Mouse (Mus musculus): ENCODE measurements at regions not wholly inside any gene's neighbourhood (a gene's known extent, or its start where the extent isn't known, plus 50 kb on each side); places are given as distances from the start of the nearest gene placed in this dataset.

- WGBS: 86% methylated on average over 14 of the region's 14 CpGs
- no peak overlapping the region for H3K4me3 ChIP-seq (ENCODE audit: low read depth, low read length)
- DNase-seq (ENCODE audit: low spot score) (no peak), ATAC-seq (replicated peaks; ENCODE audit: low FRiP score) (no peak)
- no peak overlapping the region for H3K4me2 ChIP-seq (ENCODE audit: low read depth, low read length, severe bottlenecking)
- H3K9ac ChIP-seq (ENCODE audit: low read length): no peak overlapping the region
- no peaks in the 10 kb centered on the region for H3K4me1 ChIP-seq (replicated peaks; ENCODE audit: control insufficient read depth, insufficient read depth, low read length)
- H3K27me3 ChIP-seq (ENCODE audit: control insufficient read depth, insufficient read depth, low read length): no peaks in the 10 kb centered on the region
- H3K27ac ChIP-seq (ENCODE audit: low read depth, low read length): no peak overlapping the region
- H3K36me3 ChIP-seq (ENCODE audit: control insufficient read depth, insufficient read depth, low read length): no peaks in the 10 kb centered on the region
- no peaks in the 10 kb centered on the region for H3K9me3 ChIP-seq (ENCODE audit: control insufficient read depth, low read length)
Measured at GRCm38 (mm10) chr11:32908723-32909411, 84.5 kb upstream of the Smim23 start.

GRCm38 (mm10) chr11:32907520-32908233, 83.3 kb upstream of the Smim23 start:
- WGBS: 63% methylated on average over 10 of the region's 10 CpGs
- H3K4me1 ChIP-seq (replicated peaks; ENCODE audit: control insufficient read depth, insufficient read depth, low read length): no peaks in the 10 kb centered on the region
- H3K36me3 ChIP-seq (ENCODE audit: control insufficient read depth, insufficient read depth, low read length): no peaks in the 10 kb centered on the region
- no peak overlapping the region for H3K9ac ChIP-seq (ENCODE audit: low read length)
- no peak for DNase-seq (ENCODE audit: low spot score)
- ATAC-seq (replicated peaks; ENCODE audit: low FRiP score): no peak
- no peak overlapping the region for H3K4me2 ChIP-seq (ENCODE audit: low read depth, low read length, severe bottlenecking)
- no peak overlapping the region for H3K4me3 ChIP-seq (ENCODE audit: low read depth, low read length)
- H3K27me3 ChIP-seq (ENCODE audit: control insufficient read depth, insufficient read depth, low read length): no peaks in the 10 kb centered on the region
- no peaks in the 10 kb centered on the region for H3K9me3 ChIP-seq (ENCODE audit: control insufficient read depth, low read length)
- no peak overlapping the region for H3K27ac ChIP-seq (ENCODE audit: low read depth, low read length)

GRCm38 (mm10) chr11:32903970-32904369, 79.6 kb upstream of the Smim23 start:
- no peak overlapping the region for H3K9ac ChIP-seq (ENCODE audit: low read length)
- DNase-seq (ENCODE audit: low spot score) (no peak), ATAC-seq (replicated peaks; ENCODE audit: low FRiP score) (no peak)
- H3K27me3 ChIP-seq (ENCODE audit: control insufficient read depth, insufficient read depth, low read length): no peaks in the 10 kb centered on the region
- H3K4me3 ChIP-seq (ENCODE audit: low read depth, low read length): no peak overlapping the region
- H3K9me3 ChIP-seq (ENCODE audit: control insufficient read depth, low read length): no peaks in the 10 kb centered on the region
- no peaks in the 10 kb centered on the region for H3K4me1 ChIP-seq (replicated peaks; ENCODE audit: control insufficient read depth, insufficient read depth, low read length)
- H3K36me3 ChIP-seq (ENCODE audit: control insufficient read depth, insufficient read depth, low read length): no peaks in the 10 kb centered on the region
- H3K27ac ChIP-seq (ENCODE audit: low read depth, low read length): no peak overlapping the region
- H3K4me2 ChIP-seq (ENCODE audit: low read depth, low read length, severe bottlenecking): no peak overlapping the region

GRCm38 (mm10) chr11:32903389-32903788, 79.0 kb upstream of the Smim23 start:
- ATAC-seq (replicated peaks; ENCODE audit: low FRiP score) (no peak), DNase-seq (ENCODE audit: low spot score) (no peak)
- no peaks in the 10 kb centered on the region for H3K4me1 ChIP-seq (replicated peaks; ENCODE audit: control insufficient read depth, insufficient read depth, low read length)
- no peak overlapping the region for H3K4me3 ChIP-seq (ENCODE audit: low read depth, low read length)
- WGBS: 83% methylated on average over 3 of the region's 3 CpGs
- H3K27ac ChIP-seq (ENCODE audit: low read depth, low read length): no peak overlapping the region
- H3K9ac ChIP-seq (ENCODE audit: low read length): no peak overlapping the region
- no peaks in the 10 kb centered on the region for H3K9me3 ChIP-seq (ENCODE audit: control insufficient read depth, low read length)
- H3K27me3 ChIP-seq (ENCODE audit: control insufficient read depth, insufficient read depth, low read length): no peaks in the 10 kb centered on the region
- H3K36me3 ChIP-seq (ENCODE audit: control insufficient read depth, insufficient read depth, low read length): no peaks in the 10 kb centered on the region
- no peak overlapping the region for H3K4me2 ChIP-seq (ENCODE audit: low read depth, low read length, severe bottlenecking)

GRCm38 (mm10) chr11:32902923-32903322, 78.5 kb upstream of the Smim23 start:
- H3K9me3 ChIP-seq (ENCODE audit: control insufficient read depth, low read length): no peaks in the 10 kb centered on the region
- H3K27me3 ChIP-seq (ENCODE audit: control insufficient read depth, insufficient read depth, low read length): no peaks in the 10 kb centered on the region
- WGBS: 74% methylated on average over 8 of the region's 10 CpGs
- ATAC-seq (replicated peaks; ENCODE audit: low FRiP score) (no peak), DNase-seq (ENCODE audit: low spot score) (no peak)
- no peak overlapping the region for H3K4me3 ChIP-seq (ENCODE audit: low read depth, low read length)
- H3K36me3 ChIP-seq (ENCODE audit: control insufficient read depth, insufficient read depth, low read length): no peaks in the 10 kb centered on the region
- no peak overlapping the region for H3K9ac ChIP-seq (ENCODE audit: low read length)
- no peak overlapping the region for H3K4me2 ChIP-seq (ENCODE audit: low read depth, low read length, severe bottlenecking)
- H3K27ac ChIP-seq (ENCODE audit: low read depth, low read length): no peak overlapping the region
- H3K4me1 ChIP-seq (replicated peaks; ENCODE audit: control insufficient read depth, insufficient read depth, low read length): no peaks in the 10 kb centered on the region

GRCm38 (mm10) chr11:32900437-32900836, 76.0 kb upstream of the Smim23 start:
- H3K4me3 ChIP-seq (ENCODE audit: low read depth, low read length): no peak overlapping the region

GRCm38 (mm10) chr11:32899604-32900216, 75.3 kb upstream of the Smim23 start:
- Histone ChIP-seq H3K9me3 (ENCODE audit: control insufficient read depth, low read length) (no peaks in the 10 kb centered on the region), H3K4me2 (ENCODE audit: low read depth, low read length, severe bottlenecking) (no peak overlapping the region), H3K27me3 (ENCODE audit: control insufficient read depth, insufficient read depth, low read length) (no peaks in the 10 kb centered on the region), H3K27ac (ENCODE audit: low read depth, low read length) (no peak overlapping the region), H3K4me3 (ENCODE audit: low read depth, low read length) (no peak overlapping the region), H3K4me1 (replicated peaks; ENCODE audit: control insufficient read depth, insufficient read depth, low read length) (no peaks in the 10 kb centered on the region), H3K9ac (ENCODE audit: low read length) (no peak overlapping the region), H3K36me3 (ENCODE audit: control insufficient read depth, insufficient read depth, low read length) (no peaks in the 10 kb centered on the region)
- 62% methylated on average over 13 of the region's 13 CpGs for WGBS
- DNase-seq (ENCODE audit: low spot score) (no peak), ATAC-seq (replicated peaks; ENCODE audit: low FRiP score) (no peak)

More at GRCm38 (mm10) chr11:32900437-32900836, 76.0 kb upstream of the Smim23 start:
- Histone ChIP-seq H3K4me1 (replicated peaks; ENCODE audit: control insufficient read depth, insufficient read depth, low read length) (no peaks in the 10 kb centered on the region), H3K9me3 (ENCODE audit: control insufficient read depth, low read length) (no peaks in the 10 kb centered on the region), H3K27ac (ENCODE audit: low read depth, low read length) (no peak overlapping the region), H3K9ac (ENCODE audit: low read length) (no peak overlapping the region), H3K27me3 (ENCODE audit: control insufficient read depth, insufficient read depth, low read length) (no peaks in the 10 kb centered on the region), H3K4me2 (ENCODE audit: low read depth, low read length, severe bottlenecking) (no peak overlapping the region), H3K36me3 (ENCODE audit: control insufficient read depth, insufficient read depth, low read length) (no peaks in the 10 kb centered on the region)
- no peak for DNase-seq (ENCODE audit: low spot score)
- WGBS: 76% methylated on average over 6 of the region's 6 CpGs
- ATAC-seq (replicated peaks; ENCODE audit: low FRiP score): no peak

GRCm38 (mm10) chr11:32895400-32895799, 71.0 kb upstream of the Smim23 start:
- Histone ChIP-seq H3K27me3 (ENCODE audit: control insufficient read depth, insufficient read depth, low read length) (no peaks in the 10 kb centered on the region), H3K4me2 (ENCODE audit: low read depth, low read length, severe bottlenecking) (no peak overlapping the region), H3K9me3 (ENCODE audit: control insufficient read depth, low read length) (no peaks in the 10 kb centered on the region), H3K36me3 (ENCODE audit: control insufficient read depth, insufficient read depth, low read length) (no peaks in the 10 kb centered on the region), H3K4me1 (replicated peaks; ENCODE audit: control insufficient read depth, insufficient read depth, low read length) (no peaks in the 10 kb centered on the region), H3K9ac (ENCODE audit: low read length) (no peak overlapping the region), H3K4me3 (ENCODE audit: low read depth, low read length) (no peak overlapping the region), H3K27ac (ENCODE audit: low read depth, low read length) (no peak overlapping the region)
- ATAC-seq (replicated peaks; ENCODE audit: low FRiP score) (no peak), DNase-seq (ENCODE audit: low spot score) (no peak)
- WGBS: 86% methylated on average over 3 of the region's 3 CpGs
